Mouse (Mus musculus) urinary bladder, postnatal 10 days (tissue): ENCODE measurements around the gene Kirrel3.

ENCODE experiments used
- DNase-seq: peaks from one replicate; pipeline ENCODE4 v3.0.0; 2022; ENCODE audit warnings: low spot score

The Kirrel3 gene

GRCm38 (mm10) chr9:34695646-34696045 lies 210.0 kb downstream of the Kirrel3 start:
- no peak for DNase-seq

- no peak for DNase-seq
Observed at GRCm38 (mm10) chr9:34703547-34704300, 218.0 kb downstream of the Kirrel3 start.

- no peak for DNase-seq
Observed at GRCm38 (mm10) chr9:34704357-34704756, 218.7 kb downstream of the Kirrel3 start.

GRCm38 (mm10) chr9:34706350-34706873 lies 220.7 kb downstream of the Kirrel3 start:
- no peak for DNase-seq

- no peak for DNase-seq
Observed at GRCm38 (mm10) chr9:34708691-34709090, 223.0 kb downstream of the Kirrel3 start.

- DNase-seq: no peak
Observed at GRCm38 (mm10) chr9:34711996-34712395, 226.3 kb downstream of the Kirrel3 start.

- DNase-seq: no peak
Observed at GRCm38 (mm10) chr9:34712996-34713395, 227.3 kb downstream of the Kirrel3 start.

GRCm38 (mm10) chr9:34713462-34713926 lies 227.8 kb downstream of the Kirrel3 start:
- DNase-seq: no peak

- no peak for DNase-seq
Observed at GRCm38 (mm10) chr9:34714996-34715619, 229.4 kb downstream of the Kirrel3 start.

GRCm38 (mm10) chr9:34716476-34716875 lies 230.8 kb downstream of the Kirrel3 start:
- no peak for DNase-seq

- DNase-seq: no peak
Observed at GRCm38 (mm10) chr9:34721478-34722197, 235.9 kb downstream of the Kirrel3 start.

GRCm38 (mm10) chr9:34722198-34722550 lies 236.5 kb downstream of the Kirrel3 start:
- DNase-seq: no peak

GRCm38 (mm10) chr9:34732507-34732906 lies 246.8 kb downstream of the Kirrel3 start:
- DNase-seq: no peak

- DNase-seq: no peak
Observed at GRCm38 (mm10) chr9:34733579-34733978, 247.9 kb downstream of the Kirrel3 start.

GRCm38 (mm10) chr9:34734991-34735390 lies 249.3 kb downstream of the Kirrel3 start:
- no peak for DNase-seq

- no peak for DNase-seq
Observed at GRCm38 (mm10) chr9:34739431-34739830, 253.7 kb downstream of the Kirrel3 start.

- no peak for DNase-seq
Observed at GRCm38 (mm10) chr9:34740814-34741213, 255.1 kb downstream of the Kirrel3 start.

GRCm38 (mm10) chr9:34748003-34748402 lies 262.3 kb downstream of the Kirrel3 start:
- DNase-seq: no peak

GRCm38 (mm10) chr9:34749161-34749560 lies 263.5 kb downstream of the Kirrel3 start:
- DNase-seq: no peak

GRCm38 (mm10) chr9:34749877-34750276 lies 264.2 kb downstream of the Kirrel3 start:
- DNase-seq: no peak

GRCm38 (mm10) chr9:34750887-34751286 lies 265.2 kb downstream of the Kirrel3 start:
- DNase-seq: no peak

GRCm38 (mm10) chr9:34752076-34752800 lies 266.5 kb downstream of the Kirrel3 start:
- no peak for DNase-seq
